Mouse (Mus musculus): Measurements from ENCODE around the gene Fam198b. TPM values are rescaled to one million over a fixed set of nuclear protein-coding genes. Genes with fewer than 3 reads are reported as not detected.

The Fam198b gene
- polyA plus RNA-seq, 1 experiment, result 2.4 TPM

DNA sequence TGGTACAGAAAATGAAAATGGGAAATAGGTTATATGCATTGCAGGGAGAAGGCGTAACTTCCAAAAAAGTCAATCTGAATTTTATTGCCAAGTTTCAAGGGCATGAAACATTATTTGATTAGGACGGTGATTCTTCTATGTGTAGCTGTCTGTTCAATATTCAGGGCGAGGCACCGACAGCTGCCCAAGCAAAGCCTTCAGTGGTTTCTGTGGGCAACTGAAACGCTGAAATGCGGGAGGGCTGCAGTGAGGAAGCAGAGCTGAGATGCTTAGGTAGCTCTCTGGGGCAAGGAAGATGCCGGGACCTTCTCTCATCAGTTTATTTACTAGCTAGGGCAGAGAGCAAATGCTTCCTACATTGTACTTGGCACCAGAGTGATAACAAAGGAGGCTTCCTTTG, 87.2 kb downstream of the Fam198b start:
- no peaks in the 10 kb centered on the region for H3K27me3 ChIP-seq (replicated peaks; ENCODE audit: control insufficient read depth, insufficient read depth, low read length)
- H3K4me1 ChIP-seq (ENCODE audit: control insufficient read depth, insufficient read depth, low read length), result no peaks in the 10 kb centered on the region; the same call in 1 of the 2 replicates
- WGBS, result 80% methylated on average over 7 of the region's 7 CpGs
- DNase-seq, result no peak
- H3K36me3 ChIP-seq (ENCODE audit: control insufficient read depth, insufficient read depth, low read length), result no peaks in the 10 kb centered on the region
- H3K4me3 ChIP-seq (ENCODE audit: insufficient read depth, low read depth, low read length), result no peak overlapping the region
- TF ChIP-seq CTCF (conservative IDR thresholded peaks at IDR 0.05; ENCODE audit: insufficient read depth, insufficient read length, low read depth, low read length) (no peak), POLR2A (IDR thresholded peaks at IDR 0.05; ENCODE audit: low read depth, low read length) (no peak)
- H3K27ac ChIP-seq (ENCODE audit: insufficient read depth, low read depth, low read length), result no peak overlapping the region

DNA sequence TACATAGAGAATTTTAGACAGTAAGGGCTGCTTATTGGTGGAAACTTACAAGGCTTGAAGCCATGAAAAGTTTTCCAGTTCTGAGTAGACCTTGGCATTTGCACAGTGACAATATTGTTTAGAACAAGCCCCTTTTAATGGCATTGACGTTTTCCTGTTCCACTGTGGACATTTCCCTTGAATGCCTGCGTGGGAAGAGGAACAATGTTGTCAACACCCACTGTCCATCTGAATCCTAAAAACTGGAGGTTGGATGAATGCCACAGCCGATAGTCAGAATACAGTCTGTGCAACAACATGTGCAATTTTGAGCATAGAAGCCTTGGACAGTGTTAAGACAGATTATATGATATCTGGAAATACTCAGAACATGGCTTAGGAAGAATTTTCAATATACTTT, 92.5 kb downstream of the Fam198b start:
- no peaks in the 10 kb centered on the region; the same call in 1 of the 2 replicates for H3K4me1 ChIP-seq (ENCODE audit: control insufficient read depth, insufficient read depth, low read length)
- no peaks in the 10 kb centered on the region for H3K36me3 ChIP-seq (ENCODE audit: control insufficient read depth, insufficient read depth, low read length)
- 62% methylated on average over 3 of the region's 3 CpGs for WGBS
- H3K27me3 ChIP-seq (replicated peaks; ENCODE audit: control insufficient read depth, insufficient read depth, low read length), result no peaks in the 10 kb centered on the region
- no peak for TF ChIP-seq POLR2A (IDR thresholded peaks at IDR 0.05; ENCODE audit: low read depth, low read length)
- no peak for TF ChIP-seq CTCF (conservative IDR thresholded peaks at IDR 0.05; ENCODE audit: insufficient read depth, insufficient read length, low read depth, low read length)
- H3K27ac ChIP-seq (ENCODE audit: insufficient read depth, low read depth, low read length), result no peak overlapping the region
- DNase-seq, result peak; percentile 40
- H3K4me3 ChIP-seq (ENCODE audit: insufficient read depth, low read depth, low read length), result no peak overlapping the region

DNA sequence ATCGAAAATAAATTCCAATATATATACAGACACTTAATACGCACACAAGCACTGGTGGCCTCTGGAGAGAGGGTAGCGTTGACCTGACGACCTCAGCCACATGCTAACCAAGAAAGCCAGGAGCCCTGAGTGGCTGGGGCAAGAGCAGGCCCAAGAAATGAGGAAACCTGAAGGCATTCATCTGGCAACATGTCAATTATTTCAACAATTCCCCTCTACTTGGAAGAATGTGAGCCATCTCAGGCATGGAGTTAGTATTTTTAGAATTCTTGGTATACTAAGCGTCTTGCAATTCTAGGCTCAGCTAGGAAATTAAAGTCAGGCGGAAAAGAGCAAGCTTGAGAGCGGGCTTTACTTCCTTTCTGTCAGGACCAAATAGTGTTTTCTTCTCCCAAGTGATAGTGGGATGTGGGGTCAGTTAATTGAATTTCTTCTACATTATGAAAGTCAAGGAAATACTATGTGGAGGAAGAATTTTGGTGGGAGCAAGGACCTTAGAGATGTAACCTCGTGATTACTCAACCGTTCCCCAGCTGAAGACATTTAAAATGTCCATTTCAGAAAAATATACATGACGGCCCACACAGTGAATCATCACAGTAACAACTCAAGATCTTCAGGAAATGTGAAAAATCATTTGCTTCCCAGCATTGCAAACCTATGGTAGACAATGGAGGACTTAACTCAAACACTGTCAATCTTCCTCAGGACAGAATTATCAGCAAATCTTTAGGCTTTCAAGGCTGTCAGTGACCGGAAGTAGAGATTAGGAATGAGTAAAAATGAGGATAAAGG, 93.5 kb downstream of the Fam198b start:
- H3K27me3 ChIP-seq (replicated peaks; ENCODE audit: control insufficient read depth, insufficient read depth, low read length), result no peaks in the 10 kb centered on the region
- 45% methylated on average over 11 of the region's 11 CpGs for WGBS
- H3K4me1 ChIP-seq (ENCODE audit: control insufficient read depth, insufficient read depth, low read length), result no peaks in the 10 kb centered on the region; the same call in 1 of the 2 replicates
- TF ChIP-seq CTCF (conservative IDR thresholded peaks at IDR 0.05; ENCODE audit: insufficient read depth, insufficient read length, low read depth, low read length) (no peak), POLR2A (IDR thresholded peaks at IDR 0.05; ENCODE audit: low read depth, low read length) (no peak)
- DNase-seq, result peak; percentile 60
- H3K4me3 ChIP-seq (ENCODE audit: insufficient read depth, low read depth, low read length), result no peak overlapping the region
- H3K36me3 ChIP-seq (ENCODE audit: control insufficient read depth, insufficient read depth, low read length), result no peaks in the 10 kb centered on the region
- peak overlapping the region; percentile 74 for H3K27ac ChIP-seq (ENCODE audit: insufficient read depth, low read depth, low read length)

DNA sequence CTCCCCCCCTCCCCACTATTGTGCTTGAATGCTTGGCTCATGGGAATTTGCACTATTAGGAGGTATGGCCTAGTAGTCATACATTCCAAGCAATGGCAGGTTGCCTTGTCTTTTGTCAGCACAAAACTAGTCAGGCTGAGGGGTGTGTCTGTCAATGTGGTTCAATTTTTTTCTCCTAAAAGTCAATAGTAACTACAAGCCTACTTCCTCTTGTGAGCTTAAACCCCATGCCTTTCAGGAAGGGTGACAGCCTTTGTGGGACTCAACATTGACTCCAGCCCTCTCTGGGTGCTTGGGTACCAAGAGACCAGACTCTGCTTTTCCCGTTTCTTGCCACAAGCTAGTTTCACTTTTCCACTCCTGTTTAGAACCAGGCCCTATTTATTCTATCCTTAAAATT, 96.4 kb downstream of the Fam198b start:
- H3K27me3 ChIP-seq (replicated peaks; ENCODE audit: control insufficient read depth, insufficient read depth, low read length), result no peaks in the 10 kb centered on the region
- H3K4me3 ChIP-seq (ENCODE audit: insufficient read depth, low read depth, low read length), result no peak overlapping the region
- H3K27ac ChIP-seq (ENCODE audit: insufficient read depth, low read depth, low read length), result no peak overlapping the region
- H3K36me3 ChIP-seq (ENCODE audit: control insufficient read depth, insufficient read depth, low read length), result no peaks in the 10 kb centered on the region
- no peaks in the 10 kb centered on the region; the same call in 1 of the 2 replicates for H3K4me1 ChIP-seq (ENCODE audit: control insufficient read depth, insufficient read depth, low read length)
- DNase-seq, result no peak
- WGBS, result 90% methylated on average over 1 of the region's 1 CpGs
- TF ChIP-seq CTCF (conservative IDR thresholded peaks at IDR 0.05; ENCODE audit: insufficient read depth, insufficient read length, low read depth, low read length) (no peak), POLR2A (IDR thresholded peaks at IDR 0.05; ENCODE audit: low read depth, low read length) (no peak)

DNA sequence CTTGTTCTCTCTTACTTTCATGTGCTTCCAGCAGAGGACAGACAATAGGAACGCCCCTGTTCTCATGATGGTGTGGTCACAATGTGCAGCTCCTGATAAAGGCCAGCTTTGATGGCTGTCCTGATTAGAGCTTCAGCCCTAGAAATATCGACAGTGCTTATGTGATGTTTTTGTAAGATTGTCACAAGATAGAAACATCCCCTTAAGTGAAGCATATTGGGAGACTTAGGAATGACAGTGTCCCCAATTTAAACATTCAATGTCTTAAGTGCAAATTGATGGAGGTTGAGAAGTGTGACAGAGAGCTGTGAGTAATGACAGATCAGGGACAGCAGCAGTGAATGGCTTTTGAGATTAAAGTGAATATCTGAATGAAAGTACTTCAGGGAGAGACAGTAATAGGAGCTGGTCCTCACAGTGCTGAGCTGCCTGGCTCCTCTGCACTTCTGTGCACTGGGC, 99.7 kb downstream of the Fam198b start:
- no peak for TF ChIP-seq CTCF (conservative IDR thresholded peaks at IDR 0.05; ENCODE audit: insufficient read depth, insufficient read length, low read depth, low read length)
- TF ChIP-seq POLR2A (IDR thresholded peaks at IDR 0.05; ENCODE audit: low read depth, low read length), result no peak
- no peak for DNase-seq
- 80% methylated on average over 2 of the region's 2 CpGs for WGBS
- Histone ChIP-seq H3K4me1 (ENCODE audit: control insufficient read depth, insufficient read depth, low read length) (no peaks in the 10 kb centered on the region), H3K36me3 (ENCODE audit: control insufficient read depth, insufficient read depth, low read length) (no peaks in the 10 kb centered on the region), H3K27ac (ENCODE audit: insufficient read depth, low read depth, low read length) (no peak overlapping the region), H3K4me3 (ENCODE audit: insufficient read depth, low read depth, low read length) (no peak overlapping the region), H3K27me3 (replicated peaks; ENCODE audit: control insufficient read depth, insufficient read depth, low read length) (no peaks in the 10 kb centered on the region)

DNA sequence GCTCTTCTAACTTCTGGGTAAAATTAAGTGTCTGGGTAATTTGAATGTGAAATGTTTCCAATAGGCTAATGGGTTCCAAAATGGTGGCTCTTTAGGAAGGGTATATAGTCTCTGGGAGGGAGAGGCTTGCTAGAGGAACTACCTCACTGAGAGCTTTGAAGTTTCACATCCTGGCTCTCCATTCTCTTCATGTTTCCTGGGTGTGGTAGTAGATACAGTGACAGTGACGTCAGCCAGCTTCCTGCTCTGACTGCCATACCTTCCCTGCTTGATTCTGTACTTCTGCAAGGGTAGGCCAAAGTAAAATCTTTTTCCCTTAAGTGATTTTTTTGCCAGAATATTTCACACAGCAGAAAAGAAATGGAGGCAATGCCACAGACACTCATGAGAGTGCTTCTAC, 100.2 kb downstream of the Fam198b start:
- Histone ChIP-seq H3K4me1 (ENCODE audit: control insufficient read depth, insufficient read depth, low read length) (no peaks in the 10 kb centered on the region), H3K27me3 (replicated peaks; ENCODE audit: control insufficient read depth, insufficient read depth, low read length) (no peaks in the 10 kb centered on the region), H3K27ac (ENCODE audit: insufficient read depth, low read depth, low read length) (no peak overlapping the region), H3K4me3 (ENCODE audit: insufficient read depth, low read depth, low read length) (no peak overlapping the region), H3K36me3 (ENCODE audit: control insufficient read depth, insufficient read depth, low read length) (no peaks in the 10 kb centered on the region)
- WGBS, result 69% methylated on average over 1 of the region's 1 CpGs
- TF ChIP-seq CTCF (conservative IDR thresholded peaks at IDR 0.05; ENCODE audit: insufficient read depth, insufficient read length, low read depth, low read length) (no peak), POLR2A (IDR thresholded peaks at IDR 0.05; ENCODE audit: low read depth, low read length) (no peak)
- DNase-seq, result no peak

DNA sequence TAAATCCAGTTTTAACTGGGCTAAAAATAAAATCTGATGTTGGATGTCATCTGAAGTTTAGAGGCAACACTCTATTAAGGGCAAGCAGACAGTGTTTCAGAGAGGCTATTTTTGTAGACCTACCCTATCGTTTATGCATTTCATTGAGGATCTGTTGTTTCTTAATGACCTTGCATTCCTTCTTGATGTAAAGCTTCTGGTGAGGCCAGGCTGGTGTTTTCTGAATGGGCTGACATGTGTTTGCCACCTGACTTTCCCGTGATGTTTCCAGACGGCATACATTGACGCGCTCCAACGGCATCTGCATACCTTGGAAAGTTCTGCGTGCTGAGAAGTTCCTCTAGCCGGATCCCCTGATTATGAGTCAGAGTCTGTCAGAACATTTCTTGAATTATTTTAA, 104.9 kb downstream of the Fam198b start:
- H3K4me3 ChIP-seq (ENCODE audit: insufficient read depth, low read depth, low read length), result no peak overlapping the region
- DNase-seq, result no peak
- no peaks in the 10 kb centered on the region for H3K27me3 ChIP-seq (replicated peaks; ENCODE audit: control insufficient read depth, insufficient read depth, low read length)
- H3K27ac ChIP-seq (ENCODE audit: insufficient read depth, low read depth, low read length), result no peak overlapping the region
- no peaks in the 10 kb centered on the region for H3K36me3 ChIP-seq (ENCODE audit: control insufficient read depth, insufficient read depth, low read length)
- H3K4me1 ChIP-seq (ENCODE audit: control insufficient read depth, insufficient read depth, low read length), result no peaks in the 10 kb centered on the region; the same call in 1 of the 2 replicates
- TF ChIP-seq CTCF (conservative IDR thresholded peaks at IDR 0.05; ENCODE audit: insufficient read depth, insufficient read length, low read depth, low read length) (no peak), POLR2A (IDR thresholded peaks at IDR 0.05; ENCODE audit: low read depth, low read length) (no peak)
- WGBS, result 61% methylated on average over 8 of the region's 8 CpGs

All from kidney, adult 2 months (tissue).